Mouse (Mus musculus) neural tube, embryonic 10.5 days (tissue): ENCODE data around the gene Stk40.
A peak's percentile ranks its signal among the peaks of the same experiment; 100 is the strongest.

Experiments used
- DNase-seq: peaks from one replicate; pipeline ENCODE4 v3.0.0-alpha.2; 2017; ENCODE audit warnings: low spot score; ENCODE audit errors: extremely low spot score

Stk40 gene

GRCm38 (mm10) chr4:126097711-126098253, 6.0 kb upstream of the Stk40 start:
- DNase-seq: no peak

- DNase-seq: no peak
Measured at GRCm38 (mm10) chr4:126099365-126099764, 4.4 kb upstream of the Stk40 start.

GRCm38 (mm10) chr4:126100764-126101163, 3.0 kb upstream of the Stk40 start:
- DNase-seq: no peak

- no peak for DNase-seq
Measured at GRCm38 (mm10) chr4:126102061-126102841, 1.5 kb upstream of the Stk40 start.

- DNase-seq: peak; percentile 65
Measured at GRCm38 (mm10) chr4:126103057-126103581, 638 bp upstream of the Stk40 start.

- no peak for DNase-seq
Measured at GRCm38 (mm10) chr4:126104261-126105075, 711 bp downstream of the Stk40 start.

- no peak for DNase-seq
Measured at GRCm38 (mm10) chr4:126105131-126105783, 1.5 kb downstream of the Stk40 start.

GRCm38 (mm10) chr4:126108061-126108740, 4.4 kb downstream of the Stk40 start:
- no peak for DNase-seq

GRCm38 (mm10) chr4:126109613-126110373, 6.0 kb downstream of the Stk40 start:
- DNase-seq: no peak

GRCm38 (mm10) chr4:126110374-126111152, 6.8 kb downstream of the Stk40 start:
- no peak for DNase-seq

- no peak for DNase-seq
Measured at GRCm38 (mm10) chr4:126111153-126111549, 7.4 kb downstream of the Stk40 start.

GRCm38 (mm10) chr4:126113243-126113642, 9.5 kb downstream of the Stk40 start:
- DNase-seq: no peak

GRCm38 (mm10) chr4:126113943-126114342, 10.2 kb downstream of the Stk40 start:
- DNase-seq: peak; percentile 54

- no peak for DNase-seq
Measured at GRCm38 (mm10) chr4:126115411-126115810, 11.7 kb downstream of the Stk40 start.

GRCm38 (mm10) chr4:126115871-126116521, 12.2 kb downstream of the Stk40 start:
- no peak for DNase-seq

- DNase-seq: no peak
Measured at GRCm38 (mm10) chr4:126117116-126117515, 13.4 kb downstream of the Stk40 start.

GRCm38 (mm10) chr4:126118651-126119050, 14.9 kb downstream of the Stk40 start:
- no peak for DNase-seq

- DNase-seq: no peak
Measured at GRCm38 (mm10) chr4:126119051-126119450, 15.3 kb downstream of the Stk40 start.

GRCm38 (mm10) chr4:126120052-126120451, 16.3 kb downstream of the Stk40 start:
- DNase-seq: no peak
